Mouse (Mus musculus) spleen, postnatal 0 days (tissue): Measurements from ENCODE around the gene Snap47. TPM values are rescaled to one million over a fixed set of nuclear protein-coding genes. Genes with fewer than 3 reads are reported as not detected.

ENCODE experiments used
- polyA plus RNA-seq: library from polyadenylated mRNA; unstranded; fragments of >200 nt; fragmentation: Nextera tagmentation; extraction: Ambion mirVana; gene quantifications from 2 replicates; pipeline ENCODE4 v1.2.1, GENCODE M21; 2015

Snap47 gene
- polyA plus RNA-seq = 12.1 and 12.5 TPM in 2 replicates

DNA sequence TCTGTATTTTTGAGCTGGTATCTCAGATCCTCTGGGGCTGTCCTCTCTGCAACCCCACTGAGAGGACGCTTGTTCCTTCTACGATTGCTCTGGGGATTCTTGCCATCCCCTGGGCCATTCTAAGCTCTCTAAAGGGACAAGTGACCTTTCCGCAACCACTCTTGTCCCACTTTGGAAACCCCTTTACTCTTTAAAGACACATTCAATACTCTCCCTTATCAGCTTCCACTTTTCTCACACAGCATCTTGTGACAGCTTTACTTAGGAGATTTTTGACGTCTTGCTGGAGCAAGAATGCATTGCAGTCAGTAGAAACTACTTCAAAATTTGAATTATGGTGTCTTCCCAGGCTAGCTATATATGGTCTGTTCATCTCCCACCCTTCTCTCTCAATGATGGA is at the start of gene Snap47:
TSS of gene Snap47 (minus strand) at position 101 of the 400 bp plus-strand sequence.

DNA sequence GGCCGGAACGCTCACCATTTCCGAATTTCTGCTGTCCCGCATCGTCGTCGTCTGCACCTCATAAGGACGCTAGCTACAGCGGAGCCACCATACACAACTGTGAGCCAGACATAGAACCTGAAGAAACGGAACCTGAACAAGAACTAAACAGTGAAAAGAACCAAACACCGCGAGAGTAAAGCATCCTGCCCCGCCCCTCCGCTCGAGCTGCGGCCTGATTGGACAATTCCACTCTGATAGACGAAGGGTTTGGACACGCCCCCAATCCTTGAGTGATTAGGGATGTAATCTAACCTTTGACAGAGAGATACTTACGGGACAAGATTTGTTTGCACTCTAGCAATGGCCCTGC is 21.3 kb upstream of the Snap47 start, which contains the start of gene Zfp867:
TSS of gene Zfp867 (minus strand) at position 149 of the 352 bp plus-strand sequence.

DNA sequence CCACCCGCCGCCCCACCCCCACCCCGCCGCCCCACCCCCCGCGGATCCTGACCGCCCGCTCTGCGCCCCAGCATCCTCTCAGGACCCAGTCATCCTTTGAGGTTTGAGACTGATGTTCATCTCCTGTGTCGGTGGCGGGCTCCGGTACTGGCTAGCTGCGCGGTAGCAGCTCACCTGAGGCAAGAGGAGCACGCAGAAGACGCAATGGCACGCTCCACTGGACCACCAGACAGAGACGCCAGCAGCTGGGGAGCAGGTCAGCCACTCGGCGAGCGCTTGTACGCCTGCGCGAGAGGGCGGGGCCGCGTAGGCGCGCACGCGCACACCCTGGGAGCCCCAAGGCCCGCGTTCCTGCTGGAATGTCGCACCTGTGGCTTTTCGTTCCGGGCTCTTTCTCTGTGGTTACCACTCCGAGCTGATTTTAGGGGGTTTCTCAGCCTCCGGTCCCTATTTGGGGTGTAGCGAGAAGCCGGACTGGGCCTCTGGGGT is 1.2 kb downstream of the Snap47 start, which contains the start of gene Jmjd4:
TSS of gene Jmjd4 (plus strand) at position 305 of the 489 bp plus-strand sequence.

DNA sequence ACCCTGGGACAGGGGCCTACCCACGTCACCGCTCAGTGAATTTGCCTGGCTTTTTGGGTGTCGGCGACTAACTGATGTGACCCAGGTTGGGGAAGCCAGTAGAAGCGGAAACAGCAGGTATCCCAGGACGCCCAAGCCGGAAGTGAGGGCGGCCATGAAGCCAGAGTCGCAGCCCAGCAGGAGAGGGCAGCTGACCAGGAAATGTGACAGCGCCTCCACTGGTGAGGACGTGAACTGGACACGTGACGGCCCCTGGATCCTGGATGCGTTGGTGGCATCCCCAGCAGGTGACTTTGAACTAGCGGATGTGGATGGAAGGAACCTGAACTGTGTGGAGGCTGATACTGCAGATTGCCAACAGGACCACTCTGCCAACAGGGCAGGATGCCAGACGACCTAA is 75.5 kb downstream of the Snap47 start, which contains the start of gene Prss38:
TSS of gene Prss38 (minus strand) at position 183 of the 400 bp plus-strand sequence.

Other genes with a start within 250 kb of the Snap47 start
- 67.0 and 70.0 TPM in 2 replicates for gene Mrpl55, start 248.7 kb downstream of the Snap47 start, polyA plus RNA-seq
- gene 2310033P09Rik, start 242.9 kb downstream of the Snap47 start, polyA plus RNA-seq = 34.5 and 37.9 TPM in 2 replicates
- 241 and 269 TPM in 2 replicates for gene Arf1, start 222.9 kb downstream of the Snap47 start, polyA plus RNA-seq
- 0.08 TPM in 1 of 2 replicates, not detected in the other for gene Wnt3a, start 160.4 kb downstream of the Snap47 start, polyA plus RNA-seq
- 0.88 and 1.5 TPM in 2 replicates for gene Wnt9a, start 144.3 kb downstream of the Snap47 start, polyA plus RNA-seq
- not detected in 2 replicates for gene Prss38, start 75.5 kb downstream of the Snap47 start, polyA plus RNA-seq
- gene Jmjd4, start 1.1 kb downstream of the Snap47 start, polyA plus RNA-seq = 4.1 and 4.5 TPM in 2 replicates
- 1.6 and 2.5 TPM in 2 replicates for gene Zfp867, start 21.3 kb upstream of the Snap47 start, polyA plus RNA-seq
- gene Zkscan17, start 75.6 kb upstream of the Snap47 start, polyA plus RNA-seq = 5.7 and 6.3 TPM in 2 replicates
- 2.2 and 3.3 TPM in 2 replicates for gene Nlrp3, start 90.4 kb upstream of the Snap47 start, polyA plus RNA-seq
- gene Olfr222, start 125.0 kb upstream of the Snap47 start, polyA plus RNA-seq = not detected in 2 replicates
- not detected in 2 replicates for gene Olfr223, start 142.1 kb upstream of the Snap47 start, polyA plus RNA-seq
- gene Mprip, start 210.1 kb upstream of the Snap47 start, polyA plus RNA-seq = 19.7 and 23.9 TPM in 2 replicates